Mouse (Mus musculus): ENCODE measurements around the gene Hs3st3a1. TPM values are rescaled to one million over a fixed set of nuclear protein-coding genes. Genes with fewer than 3 reads are reported as not detected.

Hs3st3a1 gene
- 2.0 and 3.0 TPM in 2 replicates for polyA plus RNA-seq (2016; fragmentation: Nextera tagmentation; extraction: Ambion mirVana)

DNA sequence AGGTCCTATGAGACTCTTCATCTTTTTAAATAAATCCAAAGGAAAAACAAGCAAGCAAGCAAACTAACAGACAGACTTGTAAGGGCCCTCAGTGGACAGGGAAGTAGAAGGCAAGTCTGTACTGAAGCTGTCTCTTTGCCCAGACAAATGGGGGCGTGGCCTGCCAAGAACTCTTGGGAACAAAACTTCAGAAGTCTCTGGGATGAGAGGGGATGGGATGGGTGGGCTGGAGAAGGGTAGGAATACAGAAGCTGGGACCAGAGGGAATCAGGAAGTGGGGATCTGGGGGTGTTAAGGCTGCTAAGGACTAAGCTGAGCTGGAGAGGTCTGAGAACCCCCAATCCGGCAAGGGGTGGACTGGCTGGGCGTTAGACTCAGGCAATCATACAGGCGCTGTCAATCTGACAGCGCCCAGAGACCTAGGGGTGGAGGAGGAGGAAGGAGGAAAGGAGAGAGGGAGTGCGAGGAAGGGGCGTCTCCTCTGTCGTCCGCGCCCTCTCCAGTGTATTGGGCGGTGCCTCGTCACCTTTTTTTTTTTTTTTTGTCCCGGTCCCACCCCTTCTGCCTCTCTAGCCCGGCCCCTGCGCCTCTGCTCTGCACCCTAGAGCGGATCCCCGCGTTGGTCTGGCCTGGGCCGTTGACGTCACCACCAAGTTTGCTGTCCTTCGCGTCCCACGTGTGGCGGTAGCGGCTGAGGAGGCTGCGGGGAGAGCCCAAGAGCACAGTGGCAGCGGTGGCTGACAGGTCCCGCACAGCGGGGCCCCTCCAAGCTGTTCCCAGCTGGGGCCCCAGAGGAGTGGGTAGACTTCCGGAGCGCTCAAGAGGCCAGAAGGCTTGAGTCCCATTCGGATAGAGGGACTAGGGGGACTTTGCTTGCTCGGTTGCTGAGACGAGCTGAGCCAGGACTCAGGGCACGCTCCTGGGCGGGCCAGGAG, at the start of gene Hs3st3a1:
TSS of gene Hs3st3a1 (plus strand) at position 722 of the 935 bp plus-strand sequence.
- peak within 1 kb of the TSS; percentile 75 for H3K4me3 ChIP-seq
- peak within 1 kb of the TSS; percentile 92 for H3K27ac ChIP-seq (replicated peaks)
- WGBS, result under 1% methylated on average over 36 of the region's 36 CpGs
- H3K9me3 ChIP-seq, result no peaks in the 10 kb centered on the region
- H3K36me3 ChIP-seq (replicated peaks), result no peaks in the 10 kb centered on the region
- H3K27me3 ChIP-seq (replicated peaks; ENCODE audit: low read depth, poor library complexity, severe bottlenecking), result peaks cover 38% of the 10 kb centered on the region
- peaks cover 34% of the 10 kb centered on the region for H3K4me1 ChIP-seq
- DNase-seq (ENCODE audit: low spot score), result peak; percentile 87

DNA sequence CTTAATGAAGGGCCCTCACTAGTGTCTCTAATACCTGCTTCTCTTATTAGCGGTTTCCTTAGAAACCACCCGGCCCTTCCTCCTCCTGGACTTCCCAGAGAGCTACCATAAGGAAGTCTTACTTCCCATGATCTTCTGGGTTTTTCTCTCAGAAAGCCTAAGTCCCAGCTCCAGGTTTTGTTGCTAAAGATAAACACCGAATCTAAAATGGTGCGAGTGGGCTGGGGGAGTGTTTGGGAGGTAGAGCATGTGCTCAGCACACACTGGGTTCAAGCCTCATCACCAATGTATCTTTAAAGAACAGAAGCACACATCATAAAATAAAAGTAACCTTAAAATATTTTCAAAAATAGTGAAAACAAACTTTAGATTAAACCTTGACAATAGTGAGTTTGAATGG, 48.8 kb upstream of the Hs3st3a1 start:
- Histone ChIP-seq H3K27ac (replicated peaks) (no peak overlapping the region), H3K4me3 (no peak overlapping the region), H3K9me3 (no peaks in the 10 kb centered on the region), H3K36me3 (replicated peaks) (no peaks in the 10 kb centered on the region), H3K27me3 (replicated peaks; ENCODE audit: low read depth, poor library complexity, severe bottlenecking) (no peaks in the 10 kb centered on the region), H3K4me1 (0 out of 2 replicates have a peak, but pooled peaks cover 3% of the 10 kb centered on the region)
- no peak for DNase-seq (ENCODE audit: low spot score)
- 90% methylated on average over 4 of the region's 4 CpGs for WGBS

DNA sequence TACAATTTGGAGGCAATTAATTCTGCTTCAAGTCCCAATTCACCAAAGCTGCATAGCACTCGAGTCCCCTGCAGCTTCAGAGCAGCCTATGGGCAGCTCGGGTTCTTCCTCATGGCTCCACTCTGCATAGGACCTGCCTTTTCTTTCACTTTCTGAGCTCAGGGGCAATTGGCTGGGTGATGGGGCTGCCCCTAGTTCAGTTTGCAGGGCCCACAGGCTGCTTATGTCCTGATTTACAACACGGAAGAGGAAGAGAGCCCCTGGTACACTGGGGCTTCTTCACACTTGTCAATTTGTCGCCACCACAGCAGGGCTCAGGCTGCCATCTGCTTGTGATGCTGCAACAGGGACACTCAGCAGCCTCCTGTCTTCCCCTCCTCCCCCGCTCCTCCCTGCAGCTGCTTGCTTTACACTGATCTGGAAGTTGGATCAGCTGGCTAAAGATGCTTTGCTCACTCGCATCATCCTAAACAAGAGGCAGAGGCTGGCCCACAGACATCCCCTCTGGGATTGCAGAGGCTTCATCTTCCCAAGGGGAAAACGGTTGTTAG, 38.7 kb upstream of the Hs3st3a1 start:
- Histone ChIP-seq H3K9me3 (no peaks in the 10 kb centered on the region), H3K4me3 (peak overlapping the region; percentile 25; the same call in 1 of the 2 replicates), H3K36me3 (replicated peaks) (no peaks in the 10 kb centered on the region), H3K27me3 (replicated peaks; ENCODE audit: low read depth, poor library complexity, severe bottlenecking) (peaks cover 31% of the 10 kb centered on the region), H3K27ac (replicated peaks) (peak overlapping the region; percentile 55; the same call in 1 of the 2 replicates), H3K4me1 (peaks cover 17% of the 10 kb centered on the region)
- 16% methylated on average over 7 of the region's 7 CpGs for WGBS
- peak; percentile 35 for DNase-seq (ENCODE audit: low spot score)

DNA sequence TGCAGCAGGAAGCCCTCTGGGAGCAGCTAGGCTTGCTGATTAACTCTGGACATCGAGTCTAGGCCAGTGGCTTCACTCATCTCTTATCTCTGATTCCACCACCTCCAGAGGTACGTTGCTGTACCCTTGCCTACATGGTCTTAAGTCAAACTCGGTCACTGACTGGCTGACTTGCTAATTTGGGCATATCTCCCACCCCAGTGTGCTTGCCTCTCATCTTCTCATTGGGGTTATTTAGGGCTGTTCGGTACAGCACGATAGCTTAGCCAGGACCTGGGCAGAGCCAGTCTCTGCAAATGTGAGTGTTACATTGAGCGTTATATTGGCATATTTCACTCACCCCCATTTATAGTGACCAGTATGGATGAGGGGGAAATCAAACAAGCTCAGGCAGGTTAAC, 38.2 kb upstream of the Hs3st3a1 start:
- H3K4me1 ChIP-seq, result peaks cover 17% of the 10 kb centered on the region
- no peaks in the 10 kb centered on the region for H3K36me3 ChIP-seq (replicated peaks)
- 65% methylated on average over 6 of the region's 6 CpGs for whole genome bisulfite sequencing
- no peaks in the 10 kb centered on the region for H3K9me3 ChIP-seq
- H3K27ac ChIP-seq (replicated peaks), result 0 out of 2 replicates have a peak overlapping the region, but pooled peaks have one; percentile 55
- no peak overlapping the region for H3K4me3 ChIP-seq
- peaks cover 31% of the 10 kb centered on the region for H3K27me3 ChIP-seq (replicated peaks; ENCODE audit: low read depth, poor library complexity, severe bottlenecking)
- no peak for DNase-seq (ENCODE audit: low spot score)

DNA sequence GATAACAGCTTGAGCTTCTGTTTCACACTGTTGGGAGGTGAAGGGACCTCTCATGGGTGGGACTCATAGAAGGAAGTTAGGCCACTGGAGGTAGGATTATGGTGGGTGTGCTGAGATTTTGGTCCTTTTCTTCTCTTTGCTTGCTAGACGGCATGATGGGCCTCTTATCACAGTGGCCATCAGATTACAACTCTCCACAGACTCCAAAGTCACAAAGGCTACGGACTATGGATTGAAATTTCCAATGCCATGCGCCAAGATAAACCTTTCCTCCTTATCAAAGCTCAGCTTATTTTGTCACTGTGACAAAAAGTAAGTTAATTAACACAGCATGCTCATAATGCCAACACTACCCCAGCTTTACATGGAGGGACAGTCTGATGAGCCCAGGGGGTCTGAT, 37.5 kb upstream of the Hs3st3a1 start:
- WGBS, result 91% methylated on average over 3 of the region's 3 CpGs
- H3K27ac ChIP-seq (replicated peaks), result no peak overlapping the region

DNA sequence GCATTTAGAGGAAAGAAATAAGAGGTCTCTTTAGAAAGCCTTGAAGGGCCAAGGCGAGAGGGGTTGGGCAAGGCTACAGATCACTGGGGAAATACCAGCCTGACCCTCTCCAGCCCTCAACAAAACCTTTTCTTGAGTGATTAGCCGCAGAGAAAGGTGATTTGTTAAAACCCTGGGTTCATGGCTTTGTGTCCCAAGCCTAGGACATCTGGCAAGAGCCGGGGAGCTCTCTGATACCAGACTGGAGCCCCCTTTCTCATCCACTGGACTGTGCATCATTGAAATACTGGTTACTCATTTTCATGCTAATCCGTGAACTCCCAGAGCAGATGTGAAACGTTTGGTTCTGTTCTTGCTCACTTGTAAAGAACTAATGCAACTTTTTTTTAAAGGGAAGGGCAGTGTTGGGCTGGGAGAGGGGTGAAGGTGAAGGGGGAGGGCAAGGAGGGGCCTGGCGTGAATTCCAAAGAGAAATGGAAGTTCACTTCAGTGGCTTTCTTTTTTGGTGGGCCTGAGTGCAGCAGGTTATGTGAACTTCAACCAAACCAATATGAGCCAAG, 34.5 kb upstream of the Hs3st3a1 start:
- Histone ChIP-seq H3K9me3 (no peaks in the 10 kb centered on the region), H3K36me3 (replicated peaks) (no peaks in the 10 kb centered on the region), H3K27ac (replicated peaks) (no peak overlapping the region), H3K27me3 (replicated peaks; ENCODE audit: low read depth, poor library complexity, severe bottlenecking) (peaks cover 25% of the 10 kb centered on the region), H3K4me3 (no peak overlapping the region), H3K4me1 (peaks cover 17% of the 10 kb centered on the region)
- no peak for DNase-seq (ENCODE audit: low spot score)
- WGBS, result 56% methylated on average over 6 of the region's 6 CpGs

More for the DNA sequence above, 37.5 kb upstream of the Hs3st3a1 start:
- no peaks in the 10 kb centered on the region for H3K36me3 ChIP-seq (replicated peaks)
- DNase-seq (ENCODE audit: low spot score), result no peak
- H3K4me1 ChIP-seq, result peaks cover 17% of the 10 kb centered on the region
- peaks cover 31% of the 10 kb centered on the region for H3K27me3 ChIP-seq (replicated peaks; ENCODE audit: low read depth, poor library complexity, severe bottlenecking)
- H3K9me3 ChIP-seq, result no peaks in the 10 kb centered on the region
- no peak overlapping the region for H3K4me3 ChIP-seq

DNA sequence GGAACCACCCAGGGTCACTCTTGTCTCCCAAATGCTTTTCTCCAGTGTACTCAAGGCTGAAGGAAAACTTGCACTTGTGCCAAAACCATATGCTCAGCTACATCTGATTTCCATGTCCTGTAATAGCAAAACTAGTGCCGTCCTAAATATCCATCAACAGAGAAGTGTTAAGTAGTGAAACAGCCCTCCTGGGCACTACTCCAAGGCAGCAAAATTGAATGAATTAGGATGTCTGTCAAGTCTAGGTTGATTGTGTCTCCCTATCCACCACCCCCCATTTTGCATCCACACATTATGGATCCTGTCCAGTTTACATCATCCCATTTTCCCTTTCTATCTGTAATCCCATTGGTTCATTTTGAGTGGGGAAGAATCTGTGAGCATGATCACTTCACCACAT, 16.2 kb upstream of the Hs3st3a1 start:
- H3K27ac ChIP-seq (replicated peaks), result no peak overlapping the region
- H3K27me3 ChIP-seq (replicated peaks; ENCODE audit: low read depth, poor library complexity, severe bottlenecking), result no peaks in the 10 kb centered on the region
- H3K9me3 ChIP-seq, result no peaks in the 10 kb centered on the region
- no peak for DNase-seq (ENCODE audit: low spot score)
- H3K4me3 ChIP-seq, result no peak overlapping the region
- 91% methylated on average over 1 of the region's 1 CpGs for WGBS
- no peaks in the 10 kb centered on the region for H3K4me1 ChIP-seq
- no peaks in the 10 kb centered on the region for H3K36me3 ChIP-seq (replicated peaks)

DNA sequence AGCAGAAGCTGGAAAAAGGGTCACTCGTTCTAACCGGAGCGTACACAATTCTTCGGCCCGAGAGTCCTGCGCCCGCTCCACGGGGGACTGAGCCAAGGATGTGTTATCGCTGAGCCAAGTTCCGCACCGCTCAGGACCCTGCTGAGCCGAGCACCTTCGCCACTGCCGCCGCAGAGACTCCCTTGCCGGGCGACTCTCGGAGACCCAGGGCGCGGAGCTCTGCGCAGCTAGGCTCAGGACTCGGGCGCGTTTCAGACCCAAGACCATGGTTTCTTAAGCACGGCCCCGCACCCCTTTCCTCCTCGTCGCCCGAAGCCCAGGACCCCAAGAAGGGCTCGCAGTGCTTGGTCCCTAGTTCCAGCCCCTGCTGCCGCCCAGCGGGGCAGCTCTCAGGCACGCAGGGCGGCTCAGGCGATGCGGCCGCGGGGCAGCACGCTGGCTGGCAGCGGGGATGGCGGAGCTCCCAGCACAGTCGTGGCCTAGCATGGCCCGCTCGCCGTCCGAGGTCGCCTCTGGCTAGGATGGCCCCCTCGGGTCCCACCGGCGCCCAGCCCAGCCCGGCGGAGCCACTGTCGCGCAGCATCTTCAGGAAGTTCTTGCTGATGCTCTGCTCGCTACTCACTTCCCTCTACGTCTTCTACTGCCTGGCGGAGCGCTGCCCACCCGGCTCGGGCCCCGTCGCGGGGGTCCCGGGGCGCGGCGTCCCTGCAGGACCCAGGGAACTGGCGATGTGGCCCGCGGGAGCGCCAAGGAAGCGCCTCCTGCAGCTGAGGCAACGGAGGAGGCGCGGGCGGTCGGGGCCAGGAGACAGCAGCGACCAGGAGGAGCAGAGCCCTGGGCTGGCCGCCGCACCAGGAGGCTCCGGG, 647 bp downstream of the Hs3st3a1 start:
- WGBS, result under 1% methylated on average over 81 of the region's 81 CpGs
- H3K4me3 ChIP-seq, result peak overlapping the region; percentile 75
- DNase-seq (ENCODE audit: low spot score), result peak; percentile 75
- H3K4me1 ChIP-seq, result peaks cover 39% of the 10 kb centered on the region
- no peaks in the 10 kb centered on the region for H3K9me3 ChIP-seq
- H3K27ac ChIP-seq (replicated peaks), result peak overlapping the region; percentile 92
- peaks cover 47% of the 10 kb centered on the region for H3K27me3 ChIP-seq (replicated peaks; ENCODE audit: low read depth, poor library complexity, severe bottlenecking)
- H3K36me3 ChIP-seq (replicated peaks), result no peaks in the 10 kb centered on the region

DNA sequence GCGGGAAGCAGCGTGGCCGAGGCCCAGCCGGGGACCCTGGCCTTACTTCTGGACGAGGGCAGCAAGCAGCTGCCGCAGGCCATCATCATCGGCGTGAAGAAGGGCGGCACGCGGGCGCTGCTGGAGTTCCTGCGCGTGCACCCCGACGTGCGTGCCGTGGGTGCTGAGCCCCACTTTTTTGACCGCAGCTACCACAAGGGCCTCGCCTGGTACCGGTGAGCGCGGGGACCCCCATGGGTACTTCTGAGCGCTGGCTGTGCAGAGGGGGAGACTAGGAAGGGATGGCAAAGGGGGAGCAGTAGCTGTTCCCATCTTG, 1.2 kb downstream of the Hs3st3a1 start, which contains the start of gene F930015N05Rik:
TSS of gene F930015N05Rik (minus strand) at position 242 of the 316 bp plus-strand sequence.
- H3K9me3 ChIP-seq, result no peaks in the 10 kb centered on the region
- H3K27ac ChIP-seq (replicated peaks), result peak within 1 kb of the TSS; percentile 92
- no peaks in the 10 kb centered on the region for H3K36me3 ChIP-seq (replicated peaks)
- no peak for DNase-seq (ENCODE audit: low spot score)
- H3K4me1 ChIP-seq, result peaks cover 44% of the 10 kb centered on the region
- WGBS, result 0% methylated on average over 24 of the region's 24 CpGs
- peak within 1 kb of the TSS; percentile 75 for H3K4me3 ChIP-seq
- H3K27me3 ChIP-seq (replicated peaks; ENCODE audit: low read depth, poor library complexity, severe bottlenecking), result peaks cover 50% of the 10 kb centered on the region

DNA sequence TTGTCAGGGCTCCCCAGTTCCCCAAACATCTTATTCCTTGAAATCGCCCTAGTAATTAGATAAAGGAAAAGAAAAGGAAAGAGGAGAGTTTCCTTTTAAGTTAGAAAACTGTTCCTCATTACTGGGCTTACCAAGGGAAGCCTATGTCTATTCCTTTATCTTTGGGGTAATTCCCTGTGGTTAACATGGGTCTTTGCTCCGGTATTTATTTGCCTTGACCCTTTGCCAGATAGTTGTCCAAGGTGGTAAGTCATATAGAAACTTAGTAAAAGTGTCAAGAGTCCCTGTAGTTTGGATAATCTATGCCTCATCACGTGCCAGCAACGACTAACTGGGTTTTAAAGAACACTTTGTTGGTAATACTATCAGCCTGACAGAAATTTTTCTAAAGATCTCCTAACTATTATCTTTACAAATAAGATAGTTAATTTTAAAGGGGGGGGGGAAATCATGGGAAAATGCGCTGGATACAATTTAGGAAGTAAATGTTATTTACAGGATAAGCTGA, 1.7 kb downstream of the Hs3st3a1 start:
- peaks cover 47% of the 10 kb centered on the region for H3K4me1 ChIP-seq
- H3K4me3 ChIP-seq, result peak overlapping the region; percentile 75
- DNase-seq (ENCODE audit: low spot score), result no peak
- H3K27ac ChIP-seq (replicated peaks), result peak overlapping the region; percentile 92
- WGBS, result 13% methylated on average over 5 of the region's 5 CpGs
- H3K27me3 ChIP-seq (replicated peaks; ENCODE audit: low read depth, poor library complexity, severe bottlenecking), result peaks cover 50% of the 10 kb centered on the region
- H3K9me3 ChIP-seq, result no peaks in the 10 kb centered on the region
- no peaks in the 10 kb centered on the region for H3K36me3 ChIP-seq (replicated peaks)

DNA sequence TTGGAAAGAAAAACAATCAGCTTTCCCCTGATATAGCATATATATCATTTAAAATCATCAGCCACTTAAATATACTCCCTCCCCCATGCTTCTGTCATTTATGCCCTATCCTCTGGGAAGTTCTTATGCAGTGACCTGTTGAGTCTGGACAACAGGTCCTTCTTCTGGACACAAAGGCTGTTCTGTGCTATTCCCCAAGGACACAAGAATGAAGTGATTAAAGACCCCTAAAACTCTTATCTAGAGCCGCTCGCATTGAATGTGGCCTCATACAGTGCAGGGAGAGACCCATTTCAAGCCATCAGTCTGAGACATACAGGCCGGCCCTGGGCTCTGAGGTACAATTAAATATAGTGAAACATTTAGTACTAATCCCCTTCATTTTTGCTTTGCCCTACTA, 2.6 kb downstream of the Hs3st3a1 start:
- DNase-seq (ENCODE audit: low spot score), result no peak

DNA sequence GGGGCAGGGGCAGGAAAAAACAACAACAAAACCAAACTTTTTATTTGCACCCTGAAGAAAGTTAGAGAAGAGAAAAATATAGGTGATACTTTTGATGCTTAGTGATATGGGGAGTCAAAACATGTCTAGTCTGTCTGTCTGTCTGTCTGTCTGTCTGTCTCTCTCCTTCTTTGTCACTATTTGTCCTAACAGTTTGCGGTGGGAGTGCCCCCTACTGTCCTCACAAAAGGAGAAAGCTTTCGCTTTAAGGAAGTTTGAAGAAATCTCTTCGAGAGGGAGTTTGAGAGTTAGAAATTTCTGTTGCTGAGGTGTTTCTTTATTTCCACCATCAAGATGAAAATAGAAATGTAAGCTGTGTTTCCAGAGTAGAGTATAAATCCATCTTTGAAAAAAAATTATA, 3.8 kb downstream of the Hs3st3a1 start:
- Histone ChIP-seq H3K9me3 (no peaks in the 10 kb centered on the region), H3K27me3 (replicated peaks; ENCODE audit: low read depth, poor library complexity, severe bottlenecking) (peaks cover 52% of the 10 kb centered on the region), H3K27ac (replicated peaks) (no peak overlapping the region), H3K4me1 (peaks cover 59% of the 10 kb centered on the region), H3K4me3 (peak overlapping the region; percentile 75; the same call in 1 of the 2 replicates), H3K36me3 (replicated peaks) (no peaks in the 10 kb centered on the region)
- no peak for DNase-seq (ENCODE audit: low spot score)
- 26% methylated on average over 3 of the region's 3 CpGs for WGBS

More for the DNA sequence above, 2.6 kb downstream of the Hs3st3a1 start:
- 17% methylated on average over 3 of the region's 3 CpGs for WGBS
- no peak overlapping the region for H3K27ac ChIP-seq (replicated peaks)
- peaks cover 53% of the 10 kb centered on the region for H3K4me1 ChIP-seq
- H3K27me3 ChIP-seq (replicated peaks; ENCODE audit: low read depth, poor library complexity, severe bottlenecking), result peaks cover 50% of the 10 kb centered on the region
- no peaks in the 10 kb centered on the region for H3K9me3 ChIP-seq
- no peaks in the 10 kb centered on the region for H3K36me3 ChIP-seq (replicated peaks)
- H3K4me3 ChIP-seq, result peak overlapping the region; percentile 75

Measured in embryonic facial prominence, embryonic 10.5 days (tissue).